Mouse (Mus musculus) cerebellum, adult 11 months (tissue): ENCODE measurements around the gene Ndufs6.

ENCODE experiments used
- DNase-seq: peaks from one replicate; pipeline ENCODE4 v3.0.0; 2022

The Ndufs6 gene

GRCm38 (mm10) chr13:73305398-73306084 is 22.8 kb downstream of the Ndufs6 start:
- DNase-seq: no peak

GRCm38 (mm10) chr13:73304729-73305128 is 23.6 kb downstream of the Ndufs6 start:
- DNase-seq: no peak

DNA sequence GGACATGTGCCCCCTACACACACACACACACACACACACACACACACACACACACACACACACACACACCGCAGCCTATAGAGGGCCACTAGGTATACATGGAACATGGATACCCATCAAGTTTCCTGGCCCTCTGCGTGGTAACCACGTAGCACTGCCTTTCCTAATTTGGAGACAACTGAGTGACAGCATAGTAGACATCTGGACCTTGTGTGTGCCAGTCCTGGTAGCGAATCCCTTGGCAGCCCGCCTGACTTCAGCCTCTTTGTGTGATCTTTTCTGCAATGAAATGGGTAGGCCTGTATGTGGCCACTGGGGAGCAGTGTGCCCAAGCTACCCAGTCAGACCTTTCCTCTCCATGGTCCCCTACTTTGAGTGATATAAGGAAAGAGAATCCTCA is 29.0 kb downstream of the Ndufs6 start:
- no peak for DNase-seq

GRCm38 (mm10) chr13:73298717-73299116 is 29.6 kb downstream of the Ndufs6 start:
- no peak for DNase-seq

DNA sequence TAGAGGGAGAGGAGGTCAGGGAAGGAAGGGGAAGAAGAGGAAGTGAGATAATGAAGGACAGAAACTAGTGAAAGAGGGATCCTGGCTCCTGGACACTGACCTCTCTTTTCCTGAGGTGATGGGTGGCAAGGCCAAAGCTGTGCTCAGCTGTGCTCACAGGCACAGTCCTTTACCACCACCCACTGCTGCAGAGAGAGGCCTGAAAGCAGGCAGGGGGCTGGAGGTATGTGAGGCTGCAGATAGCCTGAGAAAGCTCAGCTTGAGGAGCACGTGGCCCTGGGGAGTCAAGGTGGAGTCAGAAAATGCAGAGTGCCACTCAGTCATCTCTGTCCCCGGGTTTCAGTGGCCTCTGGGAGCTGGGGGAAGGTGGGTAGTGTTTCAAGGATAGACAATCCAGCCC is 37.2 kb downstream of the Ndufs6 start:
- DNase-seq: no peak

DNA sequence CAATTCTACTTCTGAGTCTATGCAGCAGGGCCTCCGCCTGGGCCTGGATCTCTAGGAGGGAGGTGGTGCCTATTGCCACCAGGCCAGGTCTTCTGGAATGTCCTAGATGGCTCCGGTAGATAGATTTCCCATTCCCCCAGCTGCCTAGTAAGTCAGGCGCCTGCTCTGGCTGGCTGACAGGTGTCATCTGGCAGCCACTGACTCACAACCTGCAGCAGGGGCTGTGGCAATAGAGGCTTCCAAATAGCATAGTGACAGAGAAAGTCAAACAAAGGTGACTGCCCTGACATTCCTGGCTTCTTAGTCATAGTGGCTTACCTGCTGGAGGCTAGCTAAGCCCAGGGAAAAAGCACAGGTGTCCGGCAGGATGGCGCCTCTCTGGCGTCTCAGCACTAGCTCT is 38.1 kb downstream of the Ndufs6 start:
- no peak for DNase-seq

GRCm38 (mm10) chr13:73283534-73283933 is 44.8 kb downstream of the Ndufs6 start:
- DNase-seq: no peak

- DNase-seq: no peak
These were observed 45.9 kb downstream of the Ndufs6 start for GRCm38 (mm10) chr13:73282407-73282806.

DNA sequence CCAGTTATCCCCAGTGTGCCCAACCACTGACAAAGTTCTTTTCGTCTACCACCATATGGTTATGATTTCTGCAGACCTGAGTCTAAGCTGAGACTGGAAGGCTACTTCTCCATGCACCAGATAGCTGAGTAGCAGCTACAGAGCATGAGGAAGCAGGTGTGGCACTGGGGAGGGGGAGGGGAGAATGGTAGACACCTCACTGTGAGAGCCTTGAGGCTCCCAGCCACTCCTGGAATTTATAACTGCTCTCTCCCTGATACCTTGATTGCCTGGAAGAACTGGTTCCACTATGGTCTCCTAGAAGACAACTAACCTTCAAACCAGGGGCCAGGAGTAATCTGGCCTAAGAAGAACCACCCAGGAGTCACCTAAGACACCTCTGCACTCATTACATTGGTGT is 49.1 kb downstream of the Ndufs6 start:
- DNase-seq: no peak

DNA sequence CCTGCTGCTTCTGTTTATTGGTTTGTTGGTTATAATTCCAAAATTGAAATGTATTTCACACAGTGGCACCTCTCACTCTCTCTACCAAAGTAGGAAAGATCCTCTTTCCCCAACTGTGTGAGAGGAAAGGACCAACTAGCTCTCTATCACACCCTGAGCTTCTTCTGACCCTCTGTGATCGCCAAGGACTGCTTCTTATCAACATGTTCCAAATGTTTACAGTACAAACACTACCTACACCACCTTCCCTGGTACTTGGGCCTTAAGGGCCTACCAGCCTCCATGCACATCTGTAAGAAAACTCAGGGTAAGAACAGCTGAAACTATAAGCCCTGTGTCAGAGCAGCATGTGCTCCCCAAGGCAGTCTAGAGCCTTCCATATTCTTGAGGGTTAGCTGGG is 50.5 kb downstream of the Ndufs6 start:
- no peak for DNase-seq

DNA sequence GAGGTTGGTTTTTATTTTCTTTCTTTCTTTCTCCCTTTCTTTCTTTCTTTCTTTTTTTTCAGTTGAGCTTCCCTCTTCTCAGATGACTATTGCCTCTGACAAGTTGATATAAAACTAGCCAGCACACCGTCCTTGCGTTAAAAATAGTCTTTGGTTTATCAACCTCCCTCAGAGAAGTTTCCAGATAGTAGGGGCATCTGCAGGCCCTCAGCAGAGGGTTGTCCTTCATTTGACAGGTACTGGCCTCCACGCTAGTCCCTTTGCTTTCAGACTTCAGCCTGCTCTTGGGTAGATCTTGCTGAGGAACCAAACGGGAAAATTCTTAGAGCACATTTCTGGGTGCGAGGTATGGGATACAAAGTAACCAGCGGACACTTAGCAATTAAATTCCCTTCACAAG is 51.0 kb downstream of the Ndufs6 start:
- DNase-seq: no peak

GRCm38 (mm10) chr13:73273536-73273935 is 54.8 kb downstream of the Ndufs6 start:
- no peak for DNase-seq

DNA sequence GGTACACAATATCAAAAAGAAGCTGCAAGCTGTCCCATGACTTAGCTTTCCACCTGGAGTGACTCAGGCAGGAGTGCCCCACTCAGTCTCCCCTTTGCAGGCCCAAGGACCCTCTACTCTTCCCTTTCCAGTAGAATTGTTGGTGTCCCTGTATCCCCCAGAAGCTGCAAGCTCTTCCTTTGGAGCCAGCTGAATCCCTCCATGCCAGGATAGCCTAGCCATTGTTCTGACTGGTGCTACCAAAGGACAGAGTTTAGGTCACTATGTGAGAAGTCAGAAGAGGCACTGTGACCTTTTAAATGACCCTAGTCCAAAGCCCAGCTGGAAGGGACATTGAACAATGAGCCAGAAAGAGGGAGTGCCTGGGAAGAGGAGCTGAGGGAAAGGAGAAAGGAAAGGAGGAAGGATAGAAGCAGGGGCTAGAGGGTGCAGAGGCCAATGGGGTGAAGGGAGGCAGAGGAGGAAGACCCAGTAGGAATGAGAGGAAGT is 55.5 kb downstream of the Ndufs6 start:
- DNase-seq: no peak

DNA sequence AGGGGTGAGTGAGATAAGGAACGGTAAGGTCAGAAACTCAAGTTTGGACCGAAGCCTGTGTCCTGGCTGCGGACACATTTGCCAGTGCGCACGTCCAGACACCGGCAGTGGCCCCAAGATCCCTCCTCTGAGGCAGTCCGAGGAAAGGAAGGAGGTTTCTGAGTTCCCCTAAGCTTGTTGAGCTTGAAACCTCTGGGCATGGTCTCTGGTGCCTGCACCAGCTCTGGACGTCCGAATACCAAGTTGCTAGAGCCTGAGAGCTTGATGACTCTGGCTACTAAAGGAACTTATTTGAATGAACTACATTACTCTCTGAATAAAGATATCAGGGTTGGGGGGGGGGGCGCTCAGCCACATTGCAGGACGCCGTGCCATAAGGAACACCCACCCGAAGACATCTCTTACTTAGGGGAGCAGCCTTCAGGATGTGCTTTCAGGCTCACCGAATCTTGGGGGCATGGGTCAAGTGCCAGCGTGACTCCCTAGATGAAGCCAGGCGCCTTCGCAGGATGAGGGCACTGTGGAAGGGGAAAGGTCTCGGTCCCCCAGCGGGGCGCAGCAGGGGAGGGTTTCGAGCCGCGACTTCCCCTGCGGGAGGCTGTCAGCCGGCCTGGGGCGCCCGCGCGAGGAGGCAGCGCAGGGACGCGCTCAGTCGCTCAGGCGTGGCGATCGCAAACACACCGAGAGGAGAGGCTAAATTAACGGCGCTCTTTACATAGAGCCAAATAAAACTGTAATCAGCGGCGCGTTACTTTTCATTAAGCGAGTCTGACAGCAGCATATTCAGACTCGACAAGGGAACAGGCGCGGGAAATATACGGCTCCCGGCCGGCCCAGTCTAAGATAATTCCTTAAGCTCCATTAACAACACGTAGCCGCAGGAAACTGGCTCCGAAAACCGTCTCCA is 56.8 kb downstream of the Ndufs6 start:
- no peak for DNase-seq

GRCm38 (mm10) chr13:73270451-73271081 is 57.8 kb downstream of the Ndufs6 start:
- DNase-seq: no peak

- no peak for DNase-seq
These were observed 58.5 kb downstream of the Ndufs6 start for GRCm38 (mm10) chr13:73269891-73270290.
